Mouse (Mus musculus): ENCODE results near the gene Bbs9.

Bbs9 gene

GRCm38 (mm10) chr9:22695392-22695791, 219.9 kb downstream of the Bbs9 start:
- DNase-seq (ENCODE audit: low read depth) = peak; percentile 57

GRCm38 (mm10) chr9:22696809-22697374, 221.4 kb downstream of the Bbs9 start:
- DNase-seq (ENCODE audit: low read depth) = no peak

DNA sequence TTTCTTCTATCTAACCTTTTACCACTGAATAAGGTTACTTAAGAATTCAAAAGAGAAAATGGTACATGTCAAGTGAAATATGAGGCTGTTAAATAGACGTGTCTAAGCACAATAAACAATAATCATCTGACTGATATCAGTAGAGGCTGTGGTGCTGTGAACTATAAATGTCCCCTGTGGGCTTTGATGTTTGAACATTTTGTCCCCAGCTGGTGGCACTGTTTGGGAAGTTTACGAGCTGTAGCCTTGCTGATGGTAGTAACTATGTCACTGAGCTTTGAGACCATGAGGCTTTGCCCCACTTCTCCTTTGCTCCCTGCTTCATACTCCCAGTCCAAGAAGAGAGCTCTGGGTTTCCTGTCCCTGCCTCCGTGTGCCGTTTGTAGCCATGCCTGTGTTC, 222.3 kb downstream of the Bbs9 start:
- DNase-seq (ENCODE audit: low read depth) = no peak

GRCm38 (mm10) chr9:22698501-22698900, 223.0 kb downstream of the Bbs9 start:
- DNase-seq (ENCODE audit: low read depth) = no peak

- no peak for DNase-seq (ENCODE audit: low read depth)
Observed at GRCm38 (mm10) chr9:22702065-22702611, 226.6 kb downstream of the Bbs9 start.

DNA sequence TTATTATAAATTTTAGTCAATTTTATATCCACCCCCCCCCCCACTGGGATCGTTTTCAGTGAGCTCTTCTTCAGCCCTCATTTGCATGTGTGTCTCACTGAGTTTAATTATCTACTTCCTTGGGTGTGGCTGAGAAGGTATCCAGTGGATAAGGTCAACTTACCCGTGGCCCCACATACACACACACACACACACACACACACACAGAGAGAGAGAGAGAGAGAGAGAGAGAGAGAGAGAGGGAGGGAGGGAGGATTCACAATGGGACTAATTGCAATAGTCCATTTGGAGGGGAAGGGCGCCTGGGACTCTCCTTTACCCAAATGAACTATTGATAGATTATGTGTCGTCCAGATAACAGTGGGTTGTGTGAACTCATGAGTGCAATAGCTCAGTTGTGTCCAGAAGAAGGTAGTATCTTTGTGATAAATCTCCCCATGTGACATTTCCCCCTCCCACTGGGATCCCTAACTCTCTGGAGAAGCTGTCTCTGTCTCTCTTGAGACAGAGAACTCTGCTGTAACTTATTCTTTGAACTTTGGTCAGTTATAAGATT, 227.4 kb downstream of the Bbs9 start:
- DNase-seq (ENCODE audit: low read depth) = no peak

- peak; percentile 32 for DNase-seq (ENCODE audit: low read depth)
Observed at GRCm38 (mm10) chr9:22703541-22703940, 228.0 kb downstream of the Bbs9 start.

GRCm38 (mm10) chr9:22707166-22707913, 231.8 kb downstream of the Bbs9 start:
- DNase-seq (ENCODE audit: low read depth) = no peak

DNA sequence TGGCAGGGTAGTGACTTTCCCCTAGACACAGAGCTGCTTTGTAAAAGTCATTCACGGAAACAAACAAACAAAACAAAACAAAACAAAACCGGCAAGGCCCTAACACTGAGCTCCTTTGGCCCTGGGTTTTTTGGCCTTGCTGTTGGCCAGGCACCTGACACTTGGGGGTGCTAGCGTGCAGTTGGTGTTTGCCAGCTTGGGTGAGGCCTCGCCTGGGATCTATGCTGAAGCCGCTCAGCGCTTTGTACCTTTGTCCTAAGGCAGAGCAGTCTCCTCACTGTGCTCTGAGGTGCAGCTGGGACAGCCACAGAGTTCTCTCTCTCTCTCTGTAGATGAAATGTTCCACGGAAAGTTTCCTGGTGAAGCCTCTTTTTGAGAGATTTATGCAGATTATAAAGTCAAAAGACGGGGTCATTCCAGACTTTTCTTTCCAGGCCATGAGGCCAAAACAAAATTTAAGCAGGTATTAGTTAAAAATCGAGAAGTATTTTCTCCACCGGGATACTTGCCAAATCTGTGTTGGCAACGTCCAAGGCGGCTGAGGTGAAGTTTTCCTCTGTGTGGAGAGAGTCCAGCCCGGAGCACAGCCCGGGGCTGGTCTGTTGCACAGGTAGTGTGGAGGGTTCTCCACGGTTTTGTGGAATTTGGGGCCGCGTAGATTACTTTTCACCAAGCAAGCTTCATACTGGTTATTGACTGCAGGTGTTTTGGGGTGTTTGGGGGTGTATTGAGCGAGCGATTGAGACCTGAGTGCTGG, 233.6 kb downstream of the Bbs9 start:
- peak; percentile 15 for DNase-seq (ENCODE audit: low read depth)

- DNase-seq (ENCODE audit: low read depth) = no peak
Observed at GRCm38 (mm10) chr9:22710032-22710431, 234.5 kb downstream of the Bbs9 start.

DNA sequence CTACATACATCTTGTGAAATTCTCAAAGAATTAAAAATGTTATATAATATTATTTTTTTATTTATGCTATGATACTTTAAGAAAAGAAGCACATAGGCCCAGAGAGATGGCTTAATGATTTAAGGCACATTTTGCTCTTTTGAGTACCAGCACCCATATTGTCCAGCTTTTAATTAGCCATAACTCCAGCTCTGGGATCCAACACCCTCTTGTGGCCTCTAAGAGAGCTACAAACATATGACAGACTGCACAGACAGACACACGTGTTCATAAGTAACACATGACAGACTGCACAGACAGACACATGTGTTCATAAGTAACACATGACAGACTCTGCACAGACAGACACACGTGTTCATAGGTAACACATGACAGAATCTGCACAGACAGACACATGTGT, 235.8 kb downstream of the Bbs9 start:
- DNase-seq (ENCODE audit: low read depth) = no peak

DNA sequence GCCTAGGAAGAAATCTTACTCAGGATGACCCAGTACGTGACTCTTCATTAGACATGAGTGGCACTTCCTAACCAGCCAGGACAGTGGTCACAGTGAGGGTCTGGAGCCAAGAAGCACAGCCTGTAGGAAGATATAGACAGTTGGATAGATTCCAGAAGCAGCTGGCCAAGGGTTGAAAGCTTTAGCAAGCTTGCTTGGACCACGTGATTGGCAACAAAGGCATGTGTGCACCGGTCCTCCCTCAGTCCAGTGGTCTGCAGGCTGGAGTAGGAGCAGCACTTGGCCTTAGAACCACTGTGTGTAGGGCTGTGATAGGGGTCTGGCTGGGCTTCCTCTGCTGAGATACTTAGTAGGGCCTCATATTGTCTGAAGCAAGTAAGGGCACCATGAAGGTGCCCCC, 237.2 kb downstream of the Bbs9 start:
- no peak for DNase-seq (ENCODE audit: low read depth)

DNA sequence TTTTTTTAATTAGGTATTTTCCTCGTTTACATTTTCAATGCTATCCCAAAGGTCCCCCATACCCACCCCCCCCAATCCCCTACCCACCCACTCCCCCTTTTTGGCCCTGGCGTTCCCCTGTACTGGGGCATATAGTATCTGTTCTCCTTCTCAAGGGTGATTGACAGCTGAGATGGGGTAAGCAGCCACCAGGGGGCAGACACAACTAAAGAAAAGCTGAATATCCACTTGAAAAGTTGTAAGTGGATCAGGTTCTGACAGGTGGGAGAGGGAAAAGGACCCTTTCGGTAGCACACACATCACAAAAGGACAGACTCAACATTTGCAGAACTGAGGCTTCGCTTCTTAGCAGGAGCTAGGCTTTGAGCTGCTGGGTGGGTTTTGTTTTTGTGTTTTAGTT, 237.8 kb downstream of the Bbs9 start:
- DNase-seq (ENCODE audit: low read depth) = peak; percentile 41

- no peak for DNase-seq (ENCODE audit: low read depth)
Observed at GRCm38 (mm10) chr9:22717583-22717982, 242.1 kb downstream of the Bbs9 start.

DNA sequence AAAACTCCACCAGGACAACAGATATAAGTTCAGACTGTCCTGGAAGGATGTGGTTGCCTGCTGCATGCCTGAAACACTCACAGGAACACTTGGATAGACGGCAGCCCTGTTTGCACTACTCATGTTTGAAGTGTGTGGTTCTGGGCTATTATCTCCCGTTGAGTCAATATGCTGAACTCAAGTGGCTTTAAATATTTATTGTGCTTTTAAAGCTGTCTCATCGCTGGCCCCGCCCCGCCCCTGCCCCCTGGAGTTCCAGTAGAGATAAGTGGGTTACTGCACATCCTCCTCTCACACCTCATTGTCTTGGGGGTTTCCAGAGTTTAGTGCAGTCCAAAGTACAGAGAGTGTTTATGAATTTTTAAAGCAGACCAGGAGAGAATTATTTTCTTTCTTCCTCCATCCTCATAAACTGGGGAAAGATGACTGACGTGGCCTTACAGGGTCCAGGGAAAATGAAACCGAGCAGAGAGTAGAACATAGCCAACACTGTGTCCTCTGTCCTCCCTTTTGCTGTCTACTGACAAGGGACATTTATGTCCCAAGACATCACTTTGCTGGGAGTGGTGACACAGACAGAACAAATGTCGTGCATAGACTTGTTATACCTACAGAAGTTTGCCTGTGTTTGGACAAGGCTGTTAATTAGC, 242.8 kb downstream of the Bbs9 start:
- DNase-seq (ENCODE audit: low read depth) = no peak

DNA sequence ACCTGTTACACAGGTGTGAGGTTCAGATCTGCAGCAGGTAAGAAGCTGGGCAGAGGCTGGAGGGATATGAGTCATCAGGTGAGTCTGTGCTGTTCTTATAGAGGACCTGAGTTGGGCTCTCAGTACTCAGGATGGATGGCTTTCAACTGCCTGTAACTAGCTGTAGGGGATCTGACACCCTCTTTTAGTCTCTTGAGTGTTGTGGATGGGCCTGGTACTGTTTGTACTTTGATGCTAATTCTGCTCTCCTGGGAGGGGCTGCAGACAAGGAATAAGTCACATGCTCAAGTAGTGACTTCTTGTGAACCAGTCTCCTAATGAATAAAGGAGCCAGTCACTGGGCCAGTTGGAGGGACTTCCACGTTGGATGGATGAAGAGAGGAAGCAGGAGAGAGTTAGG, 257.1 kb downstream of the Bbs9 start:
- no peak for DNase-seq (ENCODE audit: low read depth)

DNA sequence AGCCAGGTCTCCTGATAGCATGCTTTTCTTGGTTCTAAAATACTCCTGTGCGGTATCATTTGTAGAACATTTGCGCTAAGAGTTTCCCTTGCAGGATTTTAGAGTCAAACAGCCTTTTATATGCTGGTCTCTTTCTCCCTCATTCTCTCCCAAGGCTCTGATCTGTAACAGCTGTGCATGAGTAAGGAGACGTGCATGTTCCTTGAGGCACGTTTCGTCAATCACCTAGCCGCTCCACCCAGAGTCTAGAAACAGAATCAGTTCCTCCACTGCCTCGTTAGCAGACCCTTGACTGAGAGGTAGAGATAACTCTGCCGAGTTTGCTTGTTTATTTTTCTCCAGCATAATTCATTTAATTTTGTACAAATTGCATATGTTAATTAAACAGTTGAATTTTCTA, 259.4 kb downstream of the Bbs9 start:
- no peak for DNase-seq (ENCODE audit: low read depth)

- DNase-seq (ENCODE audit: low read depth) = no peak
Observed at GRCm38 (mm10) chr9:22735385-22735784, 259.9 kb downstream of the Bbs9 start.

GRCm38 (mm10) chr9:22737893-22738292, 262.4 kb downstream of the Bbs9 start:
- DNase-seq (ENCODE audit: low read depth) = no peak

DNA sequence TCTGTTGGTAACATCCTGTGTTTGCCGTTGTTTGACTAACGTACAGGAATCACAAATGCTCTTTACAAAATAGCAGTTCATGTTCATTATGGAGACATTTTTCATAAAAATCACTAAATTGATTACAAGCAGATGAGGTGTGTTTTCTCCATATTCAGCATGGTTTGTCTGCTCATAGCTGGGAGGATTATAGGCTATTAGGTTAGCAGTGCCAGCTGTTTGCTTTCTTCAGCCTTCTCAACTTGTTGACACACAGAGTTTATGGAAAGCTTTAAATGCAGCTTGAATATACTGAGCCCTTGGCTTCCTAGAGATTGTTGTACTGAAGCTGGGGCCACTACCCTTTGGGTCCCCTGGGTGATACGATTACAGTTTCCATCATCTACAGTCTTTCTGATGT, 263.3 kb downstream of the Bbs9 start:
- no peak for DNase-seq (ENCODE audit: low read depth)

GRCm38 (mm10) chr9:22741967-22742366, 266.5 kb downstream of the Bbs9 start:
- DNase-seq (ENCODE audit: low read depth) = no peak

- DNase-seq (ENCODE audit: low read depth) = no peak
Observed at GRCm38 (mm10) chr9:22748617-22749016, 273.1 kb downstream of the Bbs9 start.
